Mouse (Mus musculus): ENCODE measurements around the gene Sdha.

GRCm38 (mm10) chr13:74399298-74399839 is 49.3 kb upstream of the Sdha start, which contains the start of gene Ftl1-ps1:
- TF ChIP-seq CTCF (IDR thresholded peaks at IDR 0.05; ENCODE audit: extremely low read depth, insufficient read length, insufficient replicate concordance, low read depth, low read length) (no peak), POLR2A (IDR thresholded peaks at IDR 0.05; ENCODE audit: low read depth, low read length) (no peak)

Measured in small intestine, adult 2 months (tissue).